Mouse (Mus musculus) cerebellum, adult 9-11 months (tissue): ENCODE data around the gene Csk.
A peak's percentile ranks its signal among the peaks of the same experiment; 100 is the strongest.

Source experiments
- DNase-seq: peaks from one replicate; pipeline ENCODE4 v3.0.0; 2022

Csk gene

DNA sequence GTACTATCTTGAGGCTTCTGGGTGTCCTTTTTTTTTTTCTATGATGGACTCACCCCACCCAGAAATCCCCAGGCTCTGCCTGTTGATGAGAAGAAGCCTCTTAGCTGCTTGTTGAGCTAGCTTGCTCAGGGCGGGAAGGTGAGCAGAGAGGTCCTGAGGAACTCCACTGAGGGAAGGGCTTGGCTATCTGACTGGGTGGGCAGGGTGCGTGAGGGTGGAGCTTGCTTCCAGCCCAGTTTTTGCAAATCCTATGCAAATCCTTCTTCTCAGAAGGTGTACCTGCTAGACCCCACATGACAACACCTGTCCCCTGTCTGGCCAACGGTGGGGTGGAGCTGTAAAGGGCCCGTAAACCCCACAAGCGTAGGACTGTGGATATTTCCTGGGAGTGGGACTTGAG lies at the start of gene Csk:
Csk (minus strand) TSS at position 349 of the 400 bp plus-strand sequence.
- DNase-seq = peak; percentile 5

- DNase-seq = no peak
Measured at GRCm38 (mm10) chr9:57698466-57699150, 45.2 kb upstream of the Csk start.

DNA sequence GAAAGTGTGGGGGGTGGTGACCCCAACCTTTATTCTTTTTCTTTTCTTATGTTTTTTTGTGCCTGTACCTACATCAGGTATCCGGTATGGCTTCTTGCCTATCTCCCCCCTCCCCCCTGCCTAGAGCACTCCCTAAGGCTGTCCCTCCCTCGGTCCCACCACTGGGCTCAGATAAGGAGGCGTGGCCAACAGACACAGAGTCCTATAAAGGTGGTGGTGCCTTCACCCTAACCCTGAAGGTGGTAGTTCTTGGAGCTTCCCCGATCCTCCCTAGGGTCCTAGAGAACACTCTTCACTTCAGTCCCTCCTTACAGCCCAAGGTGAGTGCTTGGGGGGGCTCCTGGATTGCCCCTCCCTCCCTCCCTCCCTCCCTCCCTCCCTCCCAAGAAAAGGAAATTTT lies 43.9 kb upstream of the Csk start:
- DNase-seq = peak; percentile 34

DNA sequence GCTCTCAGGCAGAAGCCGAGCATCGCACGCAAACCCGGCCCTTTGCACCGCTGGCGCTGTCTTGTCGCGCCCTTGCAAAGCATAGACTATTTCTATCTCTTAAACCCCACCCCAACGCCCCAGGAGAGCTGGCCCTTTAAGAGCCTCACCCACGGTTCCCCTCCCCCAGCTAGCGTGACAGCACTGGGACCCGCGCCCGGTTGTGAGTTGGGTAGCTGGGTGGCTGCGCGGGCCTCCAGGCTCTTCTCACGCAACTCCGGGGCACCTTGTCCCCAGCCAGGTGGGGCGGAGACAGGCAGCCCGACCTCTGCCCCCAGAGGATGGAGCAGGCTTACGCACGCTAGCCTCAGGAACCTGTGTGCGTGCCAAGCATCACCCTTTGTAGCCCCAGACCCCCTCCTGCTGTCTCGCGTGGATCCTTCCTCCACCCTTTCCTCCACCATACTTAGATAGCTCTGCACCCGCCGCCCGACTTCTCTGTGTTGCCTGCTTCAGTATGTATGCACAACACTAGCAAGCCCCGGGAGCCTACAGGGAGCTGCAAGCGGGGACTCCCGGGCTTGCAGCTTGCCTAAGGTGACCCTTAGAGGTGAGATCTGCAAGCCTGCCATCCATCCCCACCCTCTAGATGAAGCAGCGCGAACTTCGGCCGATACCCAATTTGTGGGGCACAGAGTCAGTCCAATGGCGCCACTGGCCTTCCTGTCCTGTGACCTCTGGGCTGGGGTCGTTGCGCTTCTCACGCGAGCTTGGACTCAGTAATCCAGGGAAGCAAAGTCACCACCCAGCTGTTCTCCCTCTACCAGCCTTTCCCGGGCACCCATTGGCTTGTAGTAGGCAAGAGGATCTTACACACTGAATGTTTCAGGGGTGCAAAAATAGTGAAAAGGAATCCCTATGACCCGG lies 43.2 kb upstream of the Csk start:
- DNase-seq = peak; percentile 74

- no peak for DNase-seq
Measured at GRCm38 (mm10) chr9:57694108-57694507, 40.7 kb upstream of the Csk start.

DNA sequence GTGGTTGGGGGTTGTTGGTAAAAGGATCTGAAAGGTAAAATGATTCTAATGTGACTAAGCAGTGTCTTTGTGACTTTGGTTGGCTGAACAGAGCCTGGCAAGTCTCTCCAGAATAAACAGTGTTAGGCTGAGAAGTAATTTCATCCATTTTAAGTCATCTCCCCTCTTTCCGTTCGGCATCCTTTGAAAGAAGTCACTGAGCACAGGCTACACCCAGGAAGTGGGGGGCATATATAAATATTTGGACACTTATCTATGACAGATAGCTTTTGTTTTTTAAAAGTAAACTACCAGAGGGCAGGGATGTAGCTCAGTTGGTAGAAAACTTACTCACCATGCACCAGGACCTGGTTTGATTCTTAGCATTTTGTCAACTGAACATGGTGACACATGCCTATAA lies 35.2 kb upstream of the Csk start:
- DNase-seq = no peak

DNA sequence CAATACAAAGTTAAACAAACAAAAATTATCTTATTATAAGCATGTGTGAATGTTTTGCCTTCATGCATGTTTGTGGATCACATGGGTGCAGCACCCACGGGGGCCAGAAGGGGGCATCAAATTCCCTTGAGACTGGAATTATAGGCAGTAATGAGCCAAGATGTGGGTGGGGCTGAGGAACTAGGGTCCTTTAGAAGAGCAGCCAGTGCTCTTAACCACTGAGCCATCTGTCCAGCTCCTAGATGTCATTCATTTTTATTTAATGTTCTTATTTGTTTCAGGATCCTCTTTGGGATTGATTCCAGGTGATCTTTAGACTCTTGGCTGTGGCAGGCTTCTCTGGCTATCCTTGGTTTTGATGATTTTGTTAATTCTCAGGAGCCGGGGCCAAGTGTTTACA lies 34.7 kb upstream of the Csk start:
- no peak for DNase-seq

DNA sequence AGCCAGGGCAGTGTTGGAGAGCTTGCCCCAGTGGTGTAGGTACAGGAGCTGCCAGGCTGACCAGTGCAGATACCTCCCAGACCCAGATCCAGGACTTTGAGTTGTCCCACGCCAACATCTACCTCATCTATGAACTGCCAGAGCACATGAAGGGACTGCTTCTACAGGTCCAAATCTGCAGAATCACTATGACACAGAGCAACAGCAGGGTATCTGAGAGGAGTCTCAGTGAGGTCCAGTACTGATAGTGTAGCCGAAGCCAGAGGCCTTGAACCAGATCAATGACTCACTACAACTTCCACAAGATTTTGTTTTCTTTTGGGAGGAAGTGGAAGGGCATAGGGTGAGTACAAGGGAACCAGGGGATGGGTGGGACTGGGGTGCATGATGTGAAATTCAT lies 34.3 kb upstream of the Csk start, which contains the start of gene Cyp1a1:
Cyp1a1 (plus strand) TSS at position 178 of the 400 bp plus-strand sequence.
- no peak for DNase-seq

DNA sequence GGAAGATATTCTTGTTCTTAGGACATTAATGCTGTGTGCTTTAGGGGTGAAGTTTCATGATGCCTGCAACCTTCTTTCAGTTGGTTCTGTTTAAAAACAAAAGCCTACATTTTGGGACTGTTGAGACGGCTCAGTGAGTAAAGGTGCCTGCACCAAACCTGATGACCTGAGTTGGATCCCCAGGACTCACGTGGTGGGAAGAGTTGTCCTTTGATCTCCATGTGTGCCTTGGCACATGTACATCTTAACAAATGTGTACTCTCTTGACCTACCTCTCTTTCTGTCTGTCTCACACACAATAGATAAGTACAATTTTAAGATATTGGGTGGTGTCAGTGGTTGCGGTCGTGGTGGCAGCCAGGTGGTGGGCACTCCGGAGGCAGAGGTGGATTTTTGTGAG lies 32.6 kb upstream of the Csk start:
- DNase-seq = no peak

DNA sequence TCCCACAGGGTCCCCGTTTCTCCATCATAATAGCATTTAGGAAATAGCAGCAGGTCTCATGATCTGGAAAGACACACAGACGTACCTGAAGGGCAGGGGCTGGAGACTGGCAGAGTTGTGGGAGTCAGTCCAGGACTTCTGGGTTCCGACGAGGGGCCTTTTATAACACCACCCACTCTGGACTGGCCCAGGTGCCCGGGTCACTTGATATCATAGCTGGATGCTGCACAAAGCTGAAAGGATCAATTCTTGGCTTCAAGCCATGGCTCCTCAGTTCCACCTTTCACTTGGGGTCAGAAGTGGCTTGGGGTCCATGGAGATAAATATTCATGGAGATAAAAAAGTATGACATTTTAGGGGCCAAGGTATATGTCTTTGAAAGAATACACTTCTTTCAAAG lies 30.1 kb upstream of the Csk start, which contains the start of gene Cyp1a2:
Cyp1a2 (minus strand) TSS at position 184 of the 400 bp plus-strand sequence.
- no peak for DNase-seq

- no peak for DNase-seq
Measured at GRCm38 (mm10) chr9:57681411-57681810, 28.0 kb upstream of the Csk start.

- DNase-seq = no peak
Measured at GRCm38 (mm10) chr9:57671500-57671899, 18.1 kb upstream of the Csk start.

DNA sequence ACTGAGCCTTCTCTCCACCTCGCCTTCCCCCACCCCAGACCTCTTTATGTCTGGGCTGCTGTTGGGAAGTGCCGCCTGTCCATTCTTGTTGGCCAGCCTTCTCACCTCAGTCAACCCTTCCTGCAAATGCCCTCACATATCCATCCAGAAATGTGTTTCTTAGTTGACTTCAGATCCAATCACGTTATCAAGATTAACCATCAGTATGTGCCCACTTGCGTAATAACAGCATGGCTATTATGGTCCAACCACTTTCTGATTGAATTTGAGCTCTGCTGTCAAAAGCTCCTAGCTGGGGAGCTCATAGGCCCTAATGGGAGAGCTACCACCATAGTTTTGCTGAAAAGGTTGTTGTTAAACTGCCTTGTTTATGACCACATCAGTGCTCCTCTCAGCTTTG lies 17.6 kb upstream of the Csk start:
- DNase-seq = no peak

DNA sequence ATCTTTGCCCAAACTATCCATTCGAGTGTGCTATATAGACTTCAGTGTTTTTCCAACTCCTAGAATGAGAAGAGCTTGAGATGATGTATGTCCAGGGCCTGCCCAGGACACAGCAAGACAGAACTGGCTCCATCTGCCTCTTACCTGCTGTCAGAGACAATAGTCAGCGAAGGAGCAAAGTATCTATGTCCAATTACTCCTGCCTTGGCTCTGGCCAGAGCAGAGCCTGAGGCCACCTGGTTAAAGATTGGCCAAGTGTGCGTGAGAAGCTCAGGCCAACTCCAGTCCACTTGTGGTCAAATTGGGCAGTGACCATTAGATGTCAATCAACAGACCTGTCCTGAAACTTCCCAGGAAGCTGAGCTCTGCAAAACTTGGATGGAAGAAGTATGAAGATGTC lies 16.1 kb upstream of the Csk start:
- DNase-seq = no peak

DNA sequence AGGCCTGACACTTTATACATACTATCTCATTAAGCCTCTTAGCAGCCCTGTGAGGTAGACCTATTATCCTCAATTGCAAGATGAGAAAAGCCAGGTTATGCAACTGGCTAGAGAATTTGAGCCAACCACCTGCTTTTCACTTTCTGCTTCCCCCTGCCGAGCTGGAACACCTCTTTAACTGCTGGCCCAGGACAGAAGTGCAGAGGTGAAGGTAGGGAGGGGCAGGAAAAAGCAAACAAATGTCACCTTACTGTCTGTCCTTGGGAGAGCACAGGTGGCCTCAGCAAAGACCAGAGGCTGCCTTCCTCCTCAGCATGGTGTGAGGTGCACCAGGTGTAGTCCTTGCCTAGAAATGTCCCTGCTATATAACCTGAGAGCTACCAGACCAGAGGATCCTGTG lies 14.8 kb upstream of the Csk start:
- no peak for DNase-seq

DNA sequence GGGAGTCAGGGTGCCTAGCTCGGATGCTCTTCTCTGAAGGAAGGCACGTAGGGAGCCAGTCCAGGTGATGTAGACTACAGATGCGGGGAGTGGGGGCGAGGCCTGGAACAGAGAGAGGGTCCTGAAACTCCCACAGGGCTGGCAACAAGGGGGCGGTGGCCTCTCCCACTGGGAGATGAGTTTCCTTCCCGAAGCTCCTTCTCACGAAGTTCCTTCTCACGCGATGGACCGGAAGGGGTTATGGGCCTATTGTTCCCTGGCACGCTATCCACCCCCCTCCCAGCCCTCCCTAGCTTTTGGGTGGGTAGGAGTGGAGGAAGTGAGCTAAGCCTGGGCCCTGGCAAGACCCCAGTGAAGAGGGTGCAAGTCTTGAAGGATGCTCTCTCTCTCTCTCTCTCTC lies 14.4 kb upstream of the Csk start:
- DNase-seq = no peak

DNA sequence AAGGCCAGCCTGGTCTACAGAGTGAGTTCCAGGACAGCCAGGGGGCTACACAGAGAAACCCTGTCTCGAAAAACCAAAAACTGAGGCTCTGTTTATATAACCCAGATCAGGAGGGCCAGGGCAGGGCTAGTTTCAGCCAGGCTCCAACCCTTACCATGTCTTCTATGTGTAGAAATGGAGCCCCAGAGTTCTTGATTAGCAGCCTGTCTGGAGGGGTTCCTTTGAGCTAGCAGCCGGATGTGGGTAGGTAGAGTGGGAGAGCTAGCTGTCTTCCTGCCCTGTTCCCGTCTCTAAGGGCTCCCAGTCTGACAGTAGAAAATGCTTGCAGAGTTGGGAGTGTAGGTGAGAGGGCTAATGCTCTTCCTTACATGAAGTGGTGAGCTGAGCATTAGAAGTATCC lies 13.7 kb upstream of the Csk start:
- no peak for DNase-seq

GRCm38 (mm10) chr9:57666536-57666935 lies 13.1 kb upstream of the Csk start:
- DNase-seq = no peak

DNA sequence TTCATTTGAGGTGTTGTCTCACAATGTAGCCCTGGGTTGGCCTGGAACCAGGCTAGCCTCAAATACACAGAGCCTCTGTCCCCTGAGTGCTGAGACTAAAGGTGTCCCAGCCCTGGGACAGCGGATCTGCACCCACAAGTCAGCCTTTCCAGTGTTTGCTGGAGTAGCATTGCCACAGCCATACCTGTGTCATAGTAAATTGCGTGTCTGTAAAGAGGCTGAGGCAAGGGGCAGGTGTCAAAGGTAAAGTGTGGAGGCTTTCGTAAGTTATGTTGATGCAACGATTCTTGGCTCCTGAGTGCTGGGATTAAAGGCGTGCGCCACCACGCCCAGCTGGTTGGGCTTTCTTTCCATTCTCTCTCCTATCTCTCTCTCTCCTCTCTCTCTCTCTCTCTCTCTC lies 11.2 kb upstream of the Csk start:
- no peak for DNase-seq

DNA sequence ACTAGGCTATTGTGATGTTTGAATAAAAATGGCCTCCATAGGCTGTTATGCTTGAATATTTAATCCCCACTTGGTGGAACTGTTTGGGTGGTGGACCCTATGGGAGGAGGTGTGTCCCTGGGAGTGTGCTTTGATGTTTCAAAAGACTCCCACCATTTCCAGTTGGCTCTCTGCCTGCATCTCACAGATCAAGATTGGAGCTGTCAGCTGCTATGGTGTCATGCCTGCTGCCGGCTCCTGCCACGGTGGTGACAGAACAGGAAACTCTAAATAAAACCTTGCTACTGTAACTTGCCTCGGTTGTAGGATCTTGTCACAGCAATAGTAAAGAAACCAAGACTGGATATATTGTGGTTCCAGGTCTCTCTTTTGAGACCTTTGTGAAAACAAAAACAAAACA lies 8.1 kb upstream of the Csk start:
- DNase-seq = no peak

DNA sequence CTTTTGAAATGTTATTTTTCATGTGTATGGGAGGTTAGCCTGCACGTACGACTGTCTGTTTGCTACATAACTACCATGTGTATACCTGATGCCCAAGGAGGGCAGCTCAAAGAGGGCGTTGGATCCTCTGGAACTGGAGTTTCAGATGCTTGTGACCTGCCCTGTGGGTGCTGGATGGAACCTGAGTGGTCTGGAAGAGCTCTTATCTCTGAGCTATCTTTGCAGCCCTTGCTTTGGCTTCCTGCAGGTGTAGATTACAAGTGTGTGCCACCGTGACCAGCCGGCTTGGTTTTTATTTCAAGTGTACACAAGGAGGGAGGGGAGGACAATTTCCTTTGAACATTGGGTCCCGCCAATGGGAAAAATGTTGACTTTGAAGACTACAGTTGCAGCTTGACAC lies 7.1 kb upstream of the Csk start:
- DNase-seq = no peak

DNA sequence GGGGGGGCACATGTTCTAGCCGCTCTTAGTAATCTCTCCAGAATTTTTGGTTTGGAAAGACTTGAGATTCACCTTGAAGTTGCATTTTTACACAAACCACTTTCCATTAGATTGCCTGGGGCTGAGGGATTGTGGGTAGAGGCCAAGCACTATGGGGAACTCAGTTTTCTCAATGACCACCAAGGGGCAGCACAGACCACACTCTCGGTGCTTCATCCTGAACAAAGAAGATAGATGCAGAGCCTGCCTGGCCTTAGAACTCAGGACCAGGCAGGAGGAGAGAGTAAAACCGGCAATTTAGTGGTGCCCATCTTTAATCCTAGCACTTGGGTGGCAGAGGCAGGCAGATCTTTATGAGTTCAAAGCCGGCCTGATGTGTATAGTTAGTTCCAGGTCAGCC lies 6.3 kb upstream of the Csk start:
- DNase-seq = peak; percentile 71

DNA sequence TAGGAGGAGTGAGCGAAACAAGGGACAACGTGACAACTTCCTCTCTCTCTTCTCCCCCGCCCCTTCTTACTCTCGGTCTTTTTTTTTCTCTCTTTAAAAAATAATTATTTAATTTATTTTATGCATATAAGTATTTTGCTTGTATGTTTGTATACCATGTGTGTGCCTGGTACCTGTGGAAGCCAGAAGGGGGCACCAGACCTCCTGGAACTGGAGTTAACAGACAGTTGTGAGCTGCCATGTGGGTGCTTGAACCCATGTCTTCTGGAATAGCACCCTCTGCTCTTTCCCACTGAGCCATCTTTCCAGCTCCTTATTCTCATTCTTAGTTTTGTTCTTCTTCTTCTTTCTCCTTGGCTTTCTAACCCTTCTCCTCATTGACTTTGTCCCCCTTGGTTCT lies 5.5 kb upstream of the Csk start:
- DNase-seq = no peak

GRCm38 (mm10) chr9:57657843-57658242 lies 4.4 kb upstream of the Csk start:
- no peak for DNase-seq
